Mouse (Mus musculus) testis, postnatal 14 days (tissue): ENCODE results near the gene Col4a1.

ENCODE experiments used
- DNase-seq: peaks from one replicate; pipeline ENCODE4 v3.0.0; 2021; ENCODE audit warnings: low spot score

Gene Col4a1

GRCm38 (mm10) chr8:11230277-11230676, 82.3 kb downstream of the Col4a1 start:
- DNase-seq: no peak

GRCm38 (mm10) chr8:11227421-11227820, 85.2 kb downstream of the Col4a1 start:
- DNase-seq: no peak

GRCm38 (mm10) chr8:11225577-11226434, 86.8 kb downstream of the Col4a1 start:
- DNase-seq: no peak

- no peak for DNase-seq
These were observed 88.4 kb downstream of the Col4a1 start for GRCm38 (mm10) chr8:11224178-11224577.

GRCm38 (mm10) chr8:11221353-11221752, 91.3 kb downstream of the Col4a1 start:
- no peak for DNase-seq

GRCm38 (mm10) chr8:11219282-11219681, 93.3 kb downstream of the Col4a1 start:
- DNase-seq: no peak

GRCm38 (mm10) chr8:11215231-11215630, 97.4 kb downstream of the Col4a1 start:
- peak; percentile 28 for DNase-seq

- DNase-seq: no peak
These were observed 106.1 kb downstream of the Col4a1 start for GRCm38 (mm10) chr8:11206509-11206908.

- no peak for DNase-seq
These were observed 107.1 kb downstream of the Col4a1 start for GRCm38 (mm10) chr8:11205532-11205931.

- no peak for DNase-seq
These were observed 109.1 kb downstream of the Col4a1 start for GRCm38 (mm10) chr8:11203260-11204110.

GRCm38 (mm10) chr8:11198650-11199049, 114.0 kb downstream of the Col4a1 start:
- DNase-seq: no peak

GRCm38 (mm10) chr8:11197988-11198387, 114.6 kb downstream of the Col4a1 start:
- no peak for DNase-seq

GRCm38 (mm10) chr8:11197261-11197660, 115.4 kb downstream of the Col4a1 start:
- DNase-seq: peak; percentile 16

- DNase-seq: no peak
These were observed 119.8 kb downstream of the Col4a1 start for GRCm38 (mm10) chr8:11192719-11193324.

GRCm38 (mm10) chr8:11187581-11188271, 124.9 kb downstream of the Col4a1 start:
- peak; percentile 61 for DNase-seq

GRCm38 (mm10) chr8:11186456-11186855, 126.2 kb downstream of the Col4a1 start:
- no peak for DNase-seq

- DNase-seq: no peak
These were observed 127.0 kb downstream of the Col4a1 start for GRCm38 (mm10) chr8:11185672-11186071.

GRCm38 (mm10) chr8:11183611-11184031, 129.0 kb downstream of the Col4a1 start:
- DNase-seq: no peak

- DNase-seq: no peak
These were observed 130.0 kb downstream of the Col4a1 start for GRCm38 (mm10) chr8:11182606-11183005.

GRCm38 (mm10) chr8:11182148-11182484, 130.5 kb downstream of the Col4a1 start:
- no peak for DNase-seq

- DNase-seq: no peak
These were observed 131.0 kb downstream of the Col4a1 start for GRCm38 (mm10) chr8:11181420-11182147.
